Mouse (Mus musculus): Measurements from ENCODE around the gene Gad2. TPM values are rescaled to one million over a fixed set of nuclear protein-coding genes. Genes with fewer than 3 reads are reported as not detected.

The Gad2 gene
- polyA plus RNA-seq, 1 experiment, result not detected

GRCm38 (mm10) chr2:22704780-22705727 lies 83.0 kb downstream of the Gad2 start:
- 65% methylated on average over 4 of the region's 4 CpGs for WGBS
- no peak overlapping the region for H3K4me3 ChIP-seq (replicated peaks; ENCODE audit: extremely low read depth, low read depth, low read length)
- TF ChIP-seq POLR2A (IDR thresholded peaks at IDR 0.05; ENCODE audit: borderline replicate concordance, extremely low read depth, low read depth, low read length) (no peak), CTCF (IDR thresholded peaks at IDR 0.05; ENCODE audit: insufficient read depth, low read length) (no peak)
- no peak for DNase-seq
- H3K4me1 ChIP-seq (ENCODE audit: control insufficient read depth, insufficient read depth, low read length), result no peaks in the 10 kb centered on the region

GRCm38 (mm10) chr2:22706233-22706632 lies 84.2 kb downstream of the Gad2 start:
- TF ChIP-seq CTCF (IDR thresholded peaks at IDR 0.05; ENCODE audit: insufficient read depth, low read length) (no peak), POLR2A (IDR thresholded peaks at IDR 0.05; ENCODE audit: borderline replicate concordance, extremely low read depth, low read depth, low read length) (no peak)
- no peak for DNase-seq
- WGBS, result 57% methylated on average over 3 of the region's 3 CpGs
- Histone ChIP-seq H3K4me3 (replicated peaks; ENCODE audit: extremely low read depth, low read depth, low read length) (no peak overlapping the region), H3K4me1 (ENCODE audit: control insufficient read depth, insufficient read depth, low read length) (no peaks in the 10 kb centered on the region)

- peak; percentile 41 for TF ChIP-seq CTCF (IDR thresholded peaks at IDR 0.05; ENCODE audit: insufficient read depth, low read length)
- no peak for TF ChIP-seq POLR2A (IDR thresholded peaks at IDR 0.05; ENCODE audit: borderline replicate concordance, extremely low read depth, low read depth, low read length)
- peak; percentile 15 for DNase-seq
- WGBS, result 18% methylated on average over 8 of the region's 8 CpGs
- H3K4me1 ChIP-seq (ENCODE audit: control insufficient read depth, insufficient read depth, low read length), result no peaks in the 10 kb centered on the region
- no peak overlapping the region for H3K4me3 ChIP-seq (replicated peaks; ENCODE audit: extremely low read depth, low read depth, low read length)
Observed at GRCm38 (mm10) chr2:22721522-22722470, 99.8 kb downstream of the Gad2 start.

GRCm38 (mm10) chr2:22723927-22724534 lies 102.0 kb downstream of the Gad2 start:
- no peak for DNase-seq
- Histone ChIP-seq H3K4me1 (ENCODE audit: control insufficient read depth, insufficient read depth, low read length) (no peaks in the 10 kb centered on the region), H3K4me3 (replicated peaks; ENCODE audit: extremely low read depth, low read depth, low read length) (no peak overlapping the region)
- 49% methylated on average over 3 of the region's 3 CpGs for WGBS
- no peak for TF ChIP-seq POLR2A (IDR thresholded peaks at IDR 0.05; ENCODE audit: borderline replicate concordance, extremely low read depth, low read depth, low read length)
- no peak for TF ChIP-seq CTCF (IDR thresholded peaks at IDR 0.05; ENCODE audit: insufficient read depth, low read length)

- no peak for TF ChIP-seq POLR2A (IDR thresholded peaks at IDR 0.05; ENCODE audit: borderline replicate concordance, extremely low read depth, low read depth, low read length)
- no peak for TF ChIP-seq CTCF (IDR thresholded peaks at IDR 0.05; ENCODE audit: insufficient read depth, low read length)
- WGBS, result 67% methylated on average over 1 of the region's 1 CpGs
- Histone ChIP-seq H3K4me1 (ENCODE audit: control insufficient read depth, insufficient read depth, low read length) (no peaks in the 10 kb centered on the region), H3K4me3 (replicated peaks; ENCODE audit: extremely low read depth, low read depth, low read length) (no peak overlapping the region)
- DNase-seq, result no peak
Observed at GRCm38 (mm10) chr2:22727113-22727512, 105.1 kb downstream of the Gad2 start.

- Histone ChIP-seq H3K4me1 (ENCODE audit: control insufficient read depth, insufficient read depth, low read length) (no peaks in the 10 kb centered on the region), H3K4me3 (replicated peaks; ENCODE audit: extremely low read depth, low read depth, low read length) (no peak overlapping the region)
- WGBS, result 61% methylated on average over 2 of the region's 2 CpGs
- no peak for TF ChIP-seq CTCF (IDR thresholded peaks at IDR 0.05; ENCODE audit: insufficient read depth, low read length)
- TF ChIP-seq POLR2A (IDR thresholded peaks at IDR 0.05; ENCODE audit: borderline replicate concordance, extremely low read depth, low read depth, low read length), result no peak
- DNase-seq, result no peak
Observed at GRCm38 (mm10) chr2:22736134-22736533, 114.1 kb downstream of the Gad2 start.

GRCm38 (mm10) chr2:22739369-22739768 lies 117.4 kb downstream of the Gad2 start:
- Histone ChIP-seq H3K4me3 (replicated peaks; ENCODE audit: extremely low read depth, low read depth, low read length) (no peak overlapping the region), H3K4me1 (ENCODE audit: control insufficient read depth, insufficient read depth, low read length) (no peaks in the 10 kb centered on the region)
- TF ChIP-seq CTCF (IDR thresholded peaks at IDR 0.05; ENCODE audit: insufficient read depth, low read length) (no peak), POLR2A (IDR thresholded peaks at IDR 0.05; ENCODE audit: borderline replicate concordance, extremely low read depth, low read depth, low read length) (no peak)
- WGBS, result 53% methylated on average over 1 of the region's 1 CpGs
- DNase-seq, result no peak

GRCm38 (mm10) chr2:22740441-22740840 lies 118.4 kb downstream of the Gad2 start:
- no peaks in the 10 kb centered on the region for H3K4me1 ChIP-seq (ENCODE audit: control insufficient read depth, insufficient read depth, low read length)
- no peak overlapping the region for H3K4me3 ChIP-seq (replicated peaks; ENCODE audit: extremely low read depth, low read depth, low read length)
- WGBS, result 81% methylated on average over 1 of the region's 1 CpGs
- no peak for DNase-seq
- TF ChIP-seq POLR2A (IDR thresholded peaks at IDR 0.05; ENCODE audit: borderline replicate concordance, extremely low read depth, low read depth, low read length) (no peak), CTCF (IDR thresholded peaks at IDR 0.05; ENCODE audit: insufficient read depth, low read length) (no peak)

- Histone ChIP-seq H3K4me1 (ENCODE audit: control insufficient read depth, insufficient read depth, low read length) (no peaks in the 10 kb centered on the region), H3K4me3 (replicated peaks; ENCODE audit: extremely low read depth, low read depth, low read length) (no peak overlapping the region)
- no peak for TF ChIP-seq POLR2A (IDR thresholded peaks at IDR 0.05; ENCODE audit: borderline replicate concordance, extremely low read depth, low read depth, low read length)
- TF ChIP-seq CTCF (IDR thresholded peaks at IDR 0.05; ENCODE audit: insufficient read depth, low read length), result peak; percentile 32
- 62% methylated on average over 3 of the region's 3 CpGs for WGBS
- DNase-seq, result no peak
Observed at GRCm38 (mm10) chr2:22741222-22741621, 119.2 kb downstream of the Gad2 start.

Other genes starting within 250 kb of the Gad2 start
- 5.5 and 6.1 TPM in 2 replicates for gene Apbb1ip, start 151.9 kb downstream of the Gad2 start, polyA plus RNA-seq (2012; rRNA removed)